Mouse (Mus musculus) cerebellum, adult 11-12 months (tissue): Measurements from ENCODE around the gene Theg.

Experiments
- DNase-seq: peaks from one replicate; pipeline ENCODE4 v3.0.0; 2022

Theg gene

GRCm38 (mm10) chr10:79553691-79554090, 33.4 kb downstream of the Theg start:
- no peak for DNase-seq

- DNase-seq, result no peak
These were observed 34.0 kb downstream of the Theg start for GRCm38 (mm10) chr10:79553176-79553575.

GRCm38 (mm10) chr10:79552531-79552930, 34.6 kb downstream of the Theg start:
- no peak for DNase-seq

GRCm38 (mm10) chr10:79550366-79550765, 36.8 kb downstream of the Theg start:
- DNase-seq, result peak; percentile 3

- DNase-seq, result peak; percentile 4
These were observed 38.0 kb downstream of the Theg start for GRCm38 (mm10) chr10:79548971-79549723.

GRCm38 (mm10) chr10:79548546-79548945, 38.6 kb downstream of the Theg start:
- DNase-seq, result peak; percentile 1

GRCm38 (mm10) chr10:79547148-79547675, 39.9 kb downstream of the Theg start:
- peak; percentile 3 for DNase-seq

- DNase-seq, result peak; percentile 1
These were observed 40.6 kb downstream of the Theg start for GRCm38 (mm10) chr10:79546483-79546882.

- DNase-seq, result no peak
These were observed 41.2 kb downstream of the Theg start for GRCm38 (mm10) chr10:79545891-79546290.

- DNase-seq, result no peak
These were observed 42.5 kb downstream of the Theg start for GRCm38 (mm10) chr10:79544631-79545030.

GRCm38 (mm10) chr10:79543884-79544597, 43.1 kb downstream of the Theg start:
- peak; percentile 2 for DNase-seq

- DNase-seq, result peak; percentile 4
These were observed 45.0 kb downstream of the Theg start for GRCm38 (mm10) chr10:79542171-79542570.

GRCm38 (mm10) chr10:79541522-79541921, 45.6 kb downstream of the Theg start:
- peak; percentile 10 for DNase-seq

- DNase-seq, result peak; percentile 35
These were observed 46.4 kb downstream of the Theg start for GRCm38 (mm10) chr10:79540746-79541145.

- DNase-seq, result peak; percentile 5
These were observed 47.2 kb downstream of the Theg start for GRCm38 (mm10) chr10:79539701-79540495.

GRCm38 (mm10) chr10:79538873-79539272, 48.3 kb downstream of the Theg start:
- DNase-seq, result peak; percentile 0

GRCm38 (mm10) chr10:79538323-79538722, 48.8 kb downstream of the Theg start:
- DNase-seq, result peak; percentile 11

- no peak for DNase-seq
These were observed 49.4 kb downstream of the Theg start for GRCm38 (mm10) chr10:79537781-79538180.

GRCm38 (mm10) chr10:79537271-79537670, 49.9 kb downstream of the Theg start:
- DNase-seq, result peak; percentile 5

- DNase-seq, result peak; percentile 3
These were observed 50.6 kb downstream of the Theg start for GRCm38 (mm10) chr10:79536461-79537080.

GRCm38 (mm10) chr10:79535431-79535830, 51.7 kb downstream of the Theg start:
- peak; percentile 1 for DNase-seq

- DNase-seq, result peak; percentile 7
These were observed 52.7 kb downstream of the Theg start for GRCm38 (mm10) chr10:79534426-79534825.
